Mouse (Mus musculus): Measurements from ENCODE around the gene Gm44805. TPM values are rescaled to one million over a fixed set of nuclear protein-coding genes. Genes with fewer than 3 reads are reported as not detected.

The Gm44805 gene
- polyA plus RNA-seq, 1 experiment from 2014 or later = not detected

GRCm38 (mm10) chr7:19641223-19641622 lies 40.0 kb downstream of the Gm44805 start:
- Histone ChIP-seq H3K27ac (ENCODE audit: low read length) (no peak overlapping the region), H3K36me3 (ENCODE audit: insufficient read depth, low read length) (peaks cover 56% of the 10 kb centered on the region), H3K4me2 (replicated peaks; ENCODE audit: low read depth, low read length) (no peak overlapping the region), H3K4me3 (ENCODE audit: low read depth, low read length) (no peak overlapping the region), H3K27me3 (replicated peaks; ENCODE audit: insufficient read depth, low read length) (no peaks in the 10 kb centered on the region), H3K4me1 (ENCODE audit: insufficient read depth, low read depth, low read length) (no peaks in the 10 kb centered on the region), H3K9ac (replicated peaks; ENCODE audit: low read depth) (no peak overlapping the region), H3K9me3 (ENCODE audit: low read length) (no peaks in the 10 kb centered on the region)
- ATAC-seq (no peak), DNase-seq (ENCODE audit: low spot score) (no peak)
- 92% methylated on average over 4 of the region's 4 CpGs for WGBS
- TF ChIP-seq EP300 (IDR thresholded peaks at IDR 0.05) (no peak), CTCF (IDR thresholded peaks at IDR 0.05) (no peak)

- H3K4me1 ChIP-seq (ENCODE audit: insufficient read depth, low read depth, low read length) = no peaks in the 10 kb centered on the region
- H3K4me2 ChIP-seq (replicated peaks; ENCODE audit: low read depth, low read length) = no peak overlapping the region
- DNase-seq (ENCODE audit: low spot score) = no peak
- H3K4me3 ChIP-seq (ENCODE audit: low read depth, low read length) = no peak overlapping the region
- TF ChIP-seq CTCF (IDR thresholded peaks at IDR 0.05) (no peak), EP300 (IDR thresholded peaks at IDR 0.05) (no peak)
- no peak overlapping the region for H3K9ac ChIP-seq (replicated peaks; ENCODE audit: low read depth)
- peaks cover 45% of the 10 kb centered on the region for H3K36me3 ChIP-seq (ENCODE audit: insufficient read depth, low read length)
- WGBS = 84% methylated on average over 11 of the region's 11 CpGs
- H3K27ac ChIP-seq (ENCODE audit: low read length) = no peak overlapping the region
- ATAC-seq = no peak
- H3K27me3 ChIP-seq (replicated peaks; ENCODE audit: insufficient read depth, low read length) = no peaks in the 10 kb centered on the region
- no peaks in the 10 kb centered on the region for H3K9me3 ChIP-seq (ENCODE audit: low read length)
Observed at GRCm38 (mm10) chr7:19635074-19635827, 46.0 kb downstream of the Gm44805 start.

GRCm38 (mm10) chr7:19634591-19634990 lies 46.6 kb downstream of the Gm44805 start:
- no peaks in the 10 kb centered on the region; the same call in 1 of the 2 replicates for H3K4me1 ChIP-seq (ENCODE audit: insufficient read depth, low read depth, low read length)
- ATAC-seq (no peak), DNase-seq (ENCODE audit: low spot score) (no peak)
- no peaks in the 10 kb centered on the region for H3K9me3 ChIP-seq (ENCODE audit: low read length)
- H3K4me2 ChIP-seq (replicated peaks; ENCODE audit: low read depth, low read length) = no peak overlapping the region
- H3K4me3 ChIP-seq (ENCODE audit: low read depth, low read length) = no peak overlapping the region
- H3K36me3 ChIP-seq (ENCODE audit: insufficient read depth, low read length) = peaks cover 44% of the 10 kb centered on the region
- no peak overlapping the region for H3K9ac ChIP-seq (replicated peaks; ENCODE audit: low read depth)
- 96% methylated on average over 2 of the region's 2 CpGs for WGBS
- no peak for TF ChIP-seq EP300 (IDR thresholded peaks at IDR 0.05)
- TF ChIP-seq CTCF (IDR thresholded peaks at IDR 0.05) = no peak
- no peaks in the 10 kb centered on the region for H3K27me3 ChIP-seq (replicated peaks; ENCODE audit: insufficient read depth, low read length)
- H3K27ac ChIP-seq (ENCODE audit: low read length) = no peak overlapping the region

GRCm38 (mm10) chr7:19633855-19634254 lies 47.4 kb downstream of the Gm44805 start:
- no peak for ATAC-seq
- 94% methylated on average over 15 of the region's 15 CpGs for whole genome bisulfite sequencing
- Histone ChIP-seq H3K4me3 (ENCODE audit: low read depth, low read length) (no peak overlapping the region), H3K4me1 (ENCODE audit: insufficient read depth, low read depth, low read length) (no peaks in the 10 kb centered on the region; the same call in 1 of the 2 replicates), H3K9me3 (ENCODE audit: low read length) (no peaks in the 10 kb centered on the region), H3K27ac (ENCODE audit: low read length) (no peak overlapping the region), H3K9ac (replicated peaks; ENCODE audit: low read depth) (no peak overlapping the region), H3K27me3 (replicated peaks; ENCODE audit: insufficient read depth, low read length) (no peaks in the 10 kb centered on the region), H3K36me3 (ENCODE audit: insufficient read depth, low read length) (peaks cover 36% of the 10 kb centered on the region), H3K4me2 (replicated peaks; ENCODE audit: low read depth, low read length) (no peak overlapping the region)
- no peak for TF ChIP-seq EP300 (IDR thresholded peaks at IDR 0.05)
- TF ChIP-seq CTCF (IDR thresholded peaks at IDR 0.05) = no peak
- DNase-seq (ENCODE audit: low spot score) = no peak

- Histone ChIP-seq H3K27me3 (replicated peaks; ENCODE audit: insufficient read depth, low read length) (no peaks in the 10 kb centered on the region), H3K4me3 (ENCODE audit: low read depth, low read length) (no peak overlapping the region)
- 91% methylated on average over 17 of the region's 17 CpGs for WGBS
Observed at GRCm38 (mm10) chr7:19633197-19633596, 48.0 kb downstream of the Gm44805 start.

GRCm38 (mm10) chr7:19632720-19633119 lies 48.5 kb downstream of the Gm44805 start:
- DNase-seq (ENCODE audit: low spot score) (no peak), ATAC-seq (no peak)
- TF ChIP-seq EP300 (IDR thresholded peaks at IDR 0.05) (no peak), CTCF (IDR thresholded peaks at IDR 0.05) (no peak)
- Histone ChIP-seq H3K9ac (replicated peaks; ENCODE audit: low read depth) (no peak overlapping the region), H3K4me3 (ENCODE audit: low read depth, low read length) (no peak overlapping the region), H3K36me3 (ENCODE audit: insufficient read depth, low read length) (peaks cover 28% of the 10 kb centered on the region), H3K27me3 (replicated peaks; ENCODE audit: insufficient read depth, low read length) (no peaks in the 10 kb centered on the region), H3K9me3 (ENCODE audit: low read length) (no peaks in the 10 kb centered on the region), H3K27ac (ENCODE audit: low read length) (no peak overlapping the region), H3K4me2 (replicated peaks; ENCODE audit: low read depth, low read length) (no peak overlapping the region), H3K4me1 (ENCODE audit: insufficient read depth, low read depth, low read length) (no peaks in the 10 kb centered on the region; the same call in 1 of the 2 replicates)

More at GRCm38 (mm10) chr7:19633197-19633596, 48.0 kb downstream of the Gm44805 start:
- Histone ChIP-seq H3K9ac (replicated peaks; ENCODE audit: low read depth) (no peak overlapping the region), H3K36me3 (ENCODE audit: insufficient read depth, low read length) (peaks cover 30% of the 10 kb centered on the region), H3K27ac (ENCODE audit: low read length) (no peak overlapping the region), H3K4me2 (replicated peaks; ENCODE audit: low read depth, low read length) (no peak overlapping the region), H3K9me3 (ENCODE audit: low read length) (no peaks in the 10 kb centered on the region), H3K4me1 (ENCODE audit: insufficient read depth, low read depth, low read length) (no peaks in the 10 kb centered on the region; the same call in 1 of the 2 replicates)
- ATAC-seq (no peak), DNase-seq (ENCODE audit: low spot score) (no peak)
- no peak for TF ChIP-seq CTCF (IDR thresholded peaks at IDR 0.05)
- TF ChIP-seq EP300 (IDR thresholded peaks at IDR 0.05) = no peak
